Mouse (Mus musculus): Measurements from ENCODE around the gene Ptprh. TPM values are rescaled to one million over a fixed set of nuclear protein-coding genes. Genes with fewer than 3 reads are reported as not detected.
A peak's percentile ranks its signal among the peaks of the same experiment; 100 is the strongest.

The Ptprh gene
- polyA plus RNA-seq, 1 experiment from 2014 or later, result not detected

- H3K27ac ChIP-seq (ENCODE audit: low read depth), result no peak overlapping the region
- DNase-seq (no peak), ATAC-seq (ENCODE audit: insufficient read depth) (no peak)
- TF ChIP-seq CTCF (IDR thresholded peaks at IDR 0.05; ENCODE audit: low read depth), result no peak
- H3K4me2 ChIP-seq, result no peak overlapping the region
- peaks cover 77% of the 10 kb centered on the region for H3K36me3 ChIP-seq (ENCODE audit: insufficient read depth)
- no peaks in the 10 kb centered on the region for H3K9me3 ChIP-seq (ENCODE audit: low read depth, low read length)
- no peak overlapping the region for H3K9ac ChIP-seq
- no peaks in the 10 kb centered on the region for H3K4me1 ChIP-seq (ENCODE audit: insufficient read depth)
- no peaks in the 10 kb centered on the region for H3K27me3 ChIP-seq (ENCODE audit: insufficient read depth, low read length)
- H3K4me3 ChIP-seq (ENCODE audit: low read depth, low read length), result no peak overlapping the region
- WGBS, result 88% methylated on average over 6 of the region's 6 CpGs
These were observed 39.4 kb upstream of the Ptprh start for GRCm38 (mm10) chr7:4643225-4643624.

DNA sequence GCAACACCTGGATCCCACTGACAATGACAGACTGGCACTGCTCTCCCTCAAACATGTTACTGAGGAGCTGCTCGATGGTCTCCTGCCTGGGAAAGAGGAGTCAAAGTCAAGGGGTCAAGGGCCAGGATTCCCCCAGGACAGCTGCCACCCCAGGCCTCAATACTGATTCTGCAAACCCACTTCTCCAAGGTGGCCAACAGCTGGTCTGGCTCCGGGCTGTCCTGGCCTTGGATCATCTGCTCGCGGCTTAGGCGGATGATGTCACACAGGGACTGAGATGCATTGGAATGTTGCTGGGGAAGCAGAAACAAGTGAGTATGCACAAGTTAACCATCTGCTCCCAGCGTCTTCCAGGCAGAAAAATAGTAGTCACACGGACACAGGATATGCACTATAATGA, 38.1 kb upstream of the Ptprh start:
- Histone ChIP-seq H3K9ac (no peak overlapping the region), H3K36me3 (ENCODE audit: insufficient read depth) (peaks cover 79% of the 10 kb centered on the region), H3K9me3 (ENCODE audit: low read depth, low read length) (no peaks in the 10 kb centered on the region), H3K4me3 (ENCODE audit: low read depth, low read length) (no peak overlapping the region), H3K4me1 (ENCODE audit: insufficient read depth) (no peaks in the 10 kb centered on the region), H3K27me3 (ENCODE audit: insufficient read depth, low read length) (no peaks in the 10 kb centered on the region), H3K27ac (ENCODE audit: low read depth) (no peak overlapping the region), H3K4me2 (no peak overlapping the region)
- WGBS, result 84% methylated on average over 7 of the region's 7 CpGs
- ATAC-seq (ENCODE audit: insufficient read depth), result no peak
- no peak for TF ChIP-seq CTCF (IDR thresholded peaks at IDR 0.05; ENCODE audit: low read depth)
- no peak for DNase-seq

GRCm38 (mm10) chr7:4641155-4641554, 37.3 kb upstream of the Ptprh start:
- ATAC-seq (ENCODE audit: insufficient read depth) (no peak), DNase-seq (no peak)
- WGBS, result 82% methylated on average over 11 of the region's 11 CpGs
- Histone ChIP-seq H3K9me3 (ENCODE audit: low read depth, low read length) (no peaks in the 10 kb centered on the region), H3K36me3 (ENCODE audit: insufficient read depth) (peaks cover 80% of the 10 kb centered on the region), H3K9ac (no peak overlapping the region), H3K4me2 (no peak overlapping the region), H3K4me1 (ENCODE audit: insufficient read depth) (no peaks in the 10 kb centered on the region), H3K27me3 (ENCODE audit: insufficient read depth, low read length) (no peaks in the 10 kb centered on the region), H3K27ac (ENCODE audit: low read depth) (no peak overlapping the region), H3K4me3 (ENCODE audit: low read depth, low read length) (no peak overlapping the region)
- TF ChIP-seq CTCF (IDR thresholded peaks at IDR 0.05; ENCODE audit: low read depth), result 0 out of 2 replicates have a peak, but pooled peaks have one; percentile 18

DNA sequence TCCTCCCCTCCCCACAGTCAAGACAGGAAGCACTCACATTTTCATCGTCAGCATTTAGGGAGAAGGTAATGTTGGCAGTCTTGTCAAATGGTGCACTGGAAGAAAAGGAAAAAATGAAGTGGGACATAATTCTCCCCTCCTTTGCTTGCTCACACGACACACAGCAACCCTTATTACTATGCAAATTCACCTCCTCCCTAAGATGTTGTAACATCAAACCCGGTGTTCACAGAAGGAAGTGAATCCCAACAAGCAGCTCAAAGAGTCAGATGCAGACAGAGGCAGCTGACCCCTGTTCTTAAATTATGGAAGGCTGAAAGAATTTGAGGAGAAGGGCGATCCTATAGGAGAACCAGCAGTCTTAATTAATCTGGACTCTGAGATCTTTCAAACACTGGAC, 32.3 kb upstream of the Ptprh start:
- no peak overlapping the region for H3K27ac ChIP-seq (ENCODE audit: low read depth)
- no peak for TF ChIP-seq CTCF (IDR thresholded peaks at IDR 0.05; ENCODE audit: low read depth)
- no peaks in the 10 kb centered on the region for H3K27me3 ChIP-seq (ENCODE audit: insufficient read depth, low read length)
- H3K9me3 ChIP-seq (ENCODE audit: low read depth, low read length), result no peaks in the 10 kb centered on the region
- ATAC-seq (ENCODE audit: insufficient read depth) (no peak), DNase-seq (no peak)
- H3K4me1 ChIP-seq (ENCODE audit: insufficient read depth), result no peaks in the 10 kb centered on the region
- no peak overlapping the region for H3K4me3 ChIP-seq (ENCODE audit: low read depth, low read length)
- H3K9ac ChIP-seq, result no peak overlapping the region
- H3K36me3 ChIP-seq (ENCODE audit: insufficient read depth), result peaks cover 80% of the 10 kb centered on the region
- H3K4me2 ChIP-seq, result no peak overlapping the region
- 86% methylated on average over 4 of the region's 4 CpGs for WGBS

DNA sequence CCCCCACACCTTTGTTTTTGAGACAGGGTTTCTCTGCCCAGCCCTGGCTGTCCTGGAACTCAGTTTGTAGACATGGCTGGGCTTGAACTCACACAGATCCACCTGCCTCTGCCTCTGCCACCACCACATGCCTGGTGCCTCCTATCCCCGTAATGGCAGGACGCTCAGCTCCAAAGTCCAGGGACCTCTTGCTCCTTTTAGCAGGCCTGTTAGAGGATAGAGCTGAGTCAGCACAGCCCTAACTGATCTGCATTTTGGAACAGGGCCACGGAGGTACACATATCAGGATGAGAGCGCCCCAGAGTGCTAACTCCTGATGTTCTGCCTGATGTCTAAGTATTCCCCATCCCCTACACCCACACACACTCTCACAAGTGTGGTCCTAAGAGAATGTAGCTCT, 27.2 kb upstream of the Ptprh start, which contains the start of gene Tmem86b:
Gene Tmem86b, minus strand, starts transcription at position 392 of the 400 bp plus-strand sequence.
- 88% methylated on average over 4 of the region's 4 CpGs for WGBS
- peaks cover 71% of the 10 kb centered on the region for H3K36me3 ChIP-seq (ENCODE audit: insufficient read depth)

DNA sequence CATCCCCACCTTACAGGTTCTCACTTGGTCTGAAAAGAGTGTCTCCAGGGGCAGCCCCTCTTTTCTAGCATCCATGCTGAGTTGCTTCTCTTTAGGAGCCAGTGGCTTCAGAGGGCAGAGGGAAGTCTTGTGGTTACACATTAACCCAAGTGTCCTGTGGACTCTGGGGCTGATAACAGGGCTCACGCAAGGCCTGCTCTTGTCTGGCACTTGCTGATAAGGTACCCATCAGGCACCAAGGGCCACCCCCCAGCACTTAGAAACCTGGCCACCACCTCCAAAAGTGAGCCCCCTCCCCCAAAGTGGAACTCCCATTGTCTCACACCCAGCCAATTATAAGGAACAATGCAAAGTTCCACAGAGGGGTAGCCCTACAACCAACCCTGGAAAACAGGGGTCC, 26.4 kb upstream of the Ptprh start:
- Histone ChIP-seq H3K9ac (no peak overlapping the region), H3K4me2 (peak overlapping the region; percentile 3; the same call in 1 of the 2 replicates), H3K27ac (ENCODE audit: low read depth) (no peak overlapping the region), H3K4me3 (ENCODE audit: low read depth, low read length) (peak overlapping the region; percentile 8; the same call in 1 of the 2 replicates), H3K4me1 (ENCODE audit: insufficient read depth) (no peaks in the 10 kb centered on the region), H3K36me3 (ENCODE audit: insufficient read depth) (peaks cover 63% of the 10 kb centered on the region), H3K27me3 (ENCODE audit: insufficient read depth, low read length) (no peaks in the 10 kb centered on the region), H3K9me3 (ENCODE audit: low read depth, low read length) (no peaks in the 10 kb centered on the region)
- no peak for TF ChIP-seq CTCF (IDR thresholded peaks at IDR 0.05; ENCODE audit: low read depth)
- WGBS, result 71% methylated on average over 1 of the region's 1 CpGs
- peak; percentile 35; the same call in 1 of the 2 replicates for ATAC-seq (ENCODE audit: insufficient read depth)
- DNase-seq, result no peak

More for the DNA sequence above, 27.2 kb upstream of the Ptprh start, which contains the start of gene Tmem86b:
- no peaks in the 10 kb centered on the region for H3K4me1 ChIP-seq (ENCODE audit: insufficient read depth)
- H3K4me3 ChIP-seq (ENCODE audit: low read depth, low read length), result no peak within 1 kb of the TSS
- DNase-seq, result no peak
- no peak within 1 kb of the TSS for H3K27ac ChIP-seq (ENCODE audit: low read depth)
- no peak within 1 kb of the TSS for H3K4me2 ChIP-seq
- no peaks in the 10 kb centered on the region for H3K9me3 ChIP-seq (ENCODE audit: low read depth, low read length)
- no peak for TF ChIP-seq CTCF (IDR thresholded peaks at IDR 0.05; ENCODE audit: low read depth)
- no peaks in the 10 kb centered on the region for H3K27me3 ChIP-seq (ENCODE audit: insufficient read depth, low read length)
- ATAC-seq (ENCODE audit: insufficient read depth), result no peak
- no peak within 1 kb of the TSS for H3K9ac ChIP-seq

DNA sequence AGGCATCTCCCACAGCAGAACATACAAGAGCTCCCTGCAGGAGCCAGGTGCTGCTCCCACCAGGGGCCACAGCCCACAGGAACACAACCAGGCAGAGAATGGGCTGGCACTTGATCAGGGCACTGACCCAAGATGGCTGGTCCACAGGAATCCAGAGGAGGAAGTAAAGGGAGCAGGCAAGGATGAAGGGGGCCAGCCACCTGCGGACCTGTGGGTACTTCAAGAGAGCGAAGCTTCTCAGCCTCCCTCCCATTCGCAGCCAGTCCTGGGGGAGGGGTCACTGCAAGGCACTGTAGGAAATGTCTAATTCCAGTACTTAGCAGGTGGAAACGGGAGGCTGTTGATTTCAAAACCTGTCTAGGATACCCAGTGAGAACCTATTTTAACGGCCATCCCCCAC, 25.7 kb upstream of the Ptprh start:
- Histone ChIP-seq H3K4me1 (ENCODE audit: insufficient read depth) (no peaks in the 10 kb centered on the region), H3K4me2 (peak overlapping the region; percentile 3; the same call in 1 of the 2 replicates), H3K4me3 (ENCODE audit: low read depth, low read length) (peak overlapping the region; percentile 8; the same call in 1 of the 2 replicates), H3K27ac (ENCODE audit: low read depth) (no peak overlapping the region), H3K36me3 (ENCODE audit: insufficient read depth) (peaks cover 58% of the 10 kb centered on the region), H3K9me3 (ENCODE audit: low read depth, low read length) (no peaks in the 10 kb centered on the region), H3K9ac (no peak overlapping the region; the same call in 1 of the 2 replicates), H3K27me3 (ENCODE audit: insufficient read depth, low read length) (no peaks in the 10 kb centered on the region)
- 77% methylated on average over 5 of the region's 5 CpGs for WGBS
- no peak for TF ChIP-seq CTCF (IDR thresholded peaks at IDR 0.05; ENCODE audit: low read depth)
- no peak for DNase-seq
- ATAC-seq (ENCODE audit: insufficient read depth), result 0 out of 2 replicates have a peak, but pooled peaks have one; percentile 2

Measured in lung, embryonic 14.5 days (tissue).